Mouse (Mus musculus) heart, adult 2 months (tissue): ENCODE measurements around the gene Calcrl.

Source experiments
- CTCF ChIP-seq: fragments of 200-600 bp; IDR thresholded peaks from 2 replicates; pipeline ENCODE4 v1.8.1; 2022; ENCODE audit warnings: antibody characterized with exemption, mild to moderate bottlenecking, moderate library complexity
- POLR2A ChIP-seq: fragments of 200-500 bp; IDR thresholded peaks from 2 replicates; pipeline ENCODE4 v1.6.1; 2011; ENCODE audit warnings: mild to moderate bottlenecking, low read depth, low read length, control low read depth; ENCODE audit not compliant: insufficient read depth

- no peak for TF ChIP-seq CTCF
- TF ChIP-seq POLR2A = no peak
These were observed 62.2 kb downstream of the Calcrl start for GRCm38 (mm10) chr2:84362779-84363719.
